Comparison of ENCODE assay signal across 9 mouse cellular contexts in genomic region chr11:116110131-116110530, GRCm38 (mm10). TPM values are rescaled to one million over a fixed set of nuclear protein-coding genes. Genes with fewer than 3 reads are reported as not detected.
A peak's percentile ranks its signal among the peaks of the same experiment; 100 is the strongest.
DNase-seq lines count a peak whose midpoint lies in the region; ATAC-seq and TF ChIP-seq lines count a peak whose summit lies in the region.
"Had no signal": no experiment of that assay in that cellular context is flagged by ENCODE, and none has a peak within 500 bp of the region (broad histone marks: within the 10 kb centered on the region; RNA-seq: fewer than 3 reads in every experiment).

No protein-coding gene starts in this region.

- DNase-seq in left cerebral cortex, adult 2 months (ENCODE audit: extremely low spot score in 1 of 2, low spot score in 2 of 2): no peak
- no peak for DNase-seq in left cerebral cortex, adult 11 months (ENCODE audit: low spot score)
- DNase-seq in hindbrain, embryonic 10.5 days (ENCODE audit: low spot score): peak; percentile 33
- DNase-seq in midbrain, embryonic 14.5 days: no peak
- no peak for DNase-seq in frontal cortex, postnatal 36 days (ENCODE audit: low spot score in 2 of 2)
- DNase-seq in left cerebral cortex, postnatal 25 days (ENCODE audit: low spot score in 2 of 2): no peak

- H3K27ac ChIP-seq in left cerebral cortex, adult 2 months: peak overlapping the region; percentile 73
- no peak overlapping the region for H3K27ac ChIP-seq in forebrain, embryonic 16.5 days (ENCODE audit: low read length)
- H3K27ac ChIP-seq in hindbrain, embryonic 10.5 days: peak overlapping the region; percentile 68
- H3K27ac ChIP-seq in limb, embryonic 13.5 days: peak overlapping the region; percentile 33; the same call in 1 of the 2 replicates
- no peak overlapping the region for H3K27ac ChIP-seq in midbrain, embryonic 14.5 days (replicated peaks; ENCODE audit: low read depth, low read length)

- TF ChIP-seq CTCF in left cerebral cortex, adult 2 months (IDR thresholded peaks at IDR 0.05): no peak

- under 1% methylated on average over 31 of the region's 35 CpGs for WGBS in forebrain, embryonic 16.5 days
- WGBS in hindbrain, embryonic 10.5 days: 3% methylated on average over 35 of the region's 35 CpGs
- 2% methylated on average over 29 of the region's 35 CpGs for WGBS in limb, embryonic 13.5 days
- WGBS in midbrain, embryonic 14.5 days: 3% methylated on average over 35 of the region's 35 CpGs

- H3K9ac ChIP-seq in forebrain, embryonic 16.5 days (replicated peaks; ENCODE audit: low read depth, low read length): peak overlapping the region; percentile 38
- H3K9ac ChIP-seq in limb, embryonic 13.5 days: peak overlapping the region; percentile 73
- peak overlapping the region; percentile 26; the same call in 1 of the 2 replicates for H3K9ac ChIP-seq in midbrain, embryonic 14.5 days (replicated peaks; ENCODE audit: low read length)

- peak overlapping the region; percentile 50 for H3K4me2 ChIP-seq in forebrain, embryonic 16.5 days (ENCODE audit: low read length)
- H3K4me2 ChIP-seq in limb, embryonic 13.5 days (replicated peaks): peak overlapping the region; percentile 72
- H3K4me2 ChIP-seq in midbrain, embryonic 14.5 days (ENCODE audit: low read length): peak overlapping the region; percentile 50

- H3K9me3 ChIP-seq in forebrain, embryonic 16.5 days (ENCODE audit: control insufficient read depth, low read length): no peaks in the 10 kb centered on the region
- H3K9me3 ChIP-seq in hindbrain, embryonic 10.5 days: no peaks in the 10 kb centered on the region
- no peaks in the 10 kb centered on the region for H3K9me3 ChIP-seq in limb, embryonic 13.5 days
- H3K9me3 ChIP-seq in midbrain, embryonic 14.5 days (ENCODE audit: control insufficient read depth, low read length): no peaks in the 10 kb centered on the region

- no peaks in the 10 kb centered on the region for H3K36me3 ChIP-seq in forebrain, embryonic 16.5 days (ENCODE audit: control insufficient read depth, insufficient read depth)
- H3K36me3 ChIP-seq in hindbrain, embryonic 10.5 days: no peaks in the 10 kb centered on the region
- no peaks in the 10 kb centered on the region for H3K36me3 ChIP-seq in limb, embryonic 13.5 days
- H3K36me3 ChIP-seq in midbrain, embryonic 14.5 days (ENCODE audit: control insufficient read depth, insufficient read depth, low read length): no peaks in the 10 kb centered on the region

- peaks cover 54% of the 10 kb centered on the region for H3K27me3 ChIP-seq in forebrain, embryonic 16.5 days (replicated peaks; ENCODE audit: control insufficient read depth, insufficient read depth, low read length)
- peaks cover 72% of the 10 kb centered on the region for H3K27me3 ChIP-seq in hindbrain, embryonic 10.5 days (ENCODE audit: insufficient read depth, poor library complexity, severe bottlenecking)
- H3K27me3 ChIP-seq in limb, embryonic 13.5 days: peaks cover 73% of the 10 kb centered on the region
- H3K27me3 ChIP-seq in midbrain, embryonic 14.5 days (ENCODE audit: control insufficient read depth, insufficient read depth, low read length): peaks cover 65% of the 10 kb centered on the region
- H3K27me3 ChIP-seq: CH12.LX had no signal

- ATAC-seq in forebrain, embryonic 16.5 days: peak; percentile 40; the same call in 1 of the 2 replicates
- ATAC-seq in limb, embryonic 13.5 days (ENCODE audit: low FRiP score, low read depth): peak; percentile 44; the same call in 1 of the 2 replicates
- ATAC-seq in midbrain, embryonic 14.5 days (ENCODE audit: low FRiP score, low TSS enrichment): no peak

- peaks cover 35% of the 10 kb centered on the region for H3K4me1 ChIP-seq in forebrain, embryonic 16.5 days (replicated peaks; ENCODE audit: control insufficient read depth, insufficient read depth, low read length)
- H3K4me1 ChIP-seq in hindbrain, embryonic 10.5 days (replicated peaks): peaks cover 50% of the 10 kb centered on the region
- peaks cover 54% of the 10 kb centered on the region for H3K4me1 ChIP-seq in limb, embryonic 13.5 days
- peaks cover 6% of the 10 kb centered on the region; the same call in 1 of the 2 replicates for H3K4me1 ChIP-seq in midbrain, embryonic 14.5 days (ENCODE audit: control insufficient read depth, insufficient read depth, low read length)

- intact Hi-C loops in left cerebral cortex, adult 2 months (cut with DNase I): no loop called here
- intact Hi-C loops in left cerebral cortex, postnatal 25 days (cut with DNase I): loop anchor here (2.0 kb wide), 1 partner anchor 17 kb away; the partner anchor contains the start of gene Trim47

- H3K4me3 ChIP-seq in left cerebral cortex, adult 2 months: peak overlapping the region; percentile 47
- H3K4me3 ChIP-seq in forebrain, embryonic 16.5 days (replicated peaks; ENCODE audit: low read length): peak overlapping the region; percentile 39
- peak overlapping the region; percentile 45 for H3K4me3 ChIP-seq in hindbrain, embryonic 10.5 days
- peak overlapping the region; percentile 52 for H3K4me3 ChIP-seq in limb, embryonic 13.5 days
- H3K4me3 ChIP-seq in midbrain, embryonic 14.5 days (replicated peaks; ENCODE audit: low read depth, low read length): peak overlapping the region; percentile 28

RNA-seq across cellular contexts. Expression of gene Trim47, which starts 16.9 kb away (rescaled TPM):
- 1 to 10 TPM; 5.2 to 8.0 TPM for total RNA-seq in left cerebral cortex, adult 2 months (2021)
- 6.6 and 8.7 TPM in 2 replicates for polyA plus RNA-seq in forebrain, embryonic 16.5 days (2015; fragmentation: Nextera tagmentation; extraction: Ambion mirVana)
- polyA plus RNA-seq in hindbrain, embryonic 10.5 days (2016; fragmentation: Nextera tagmentation; extraction: Ambion mirVana): 3.1 and 4.3 TPM in 2 replicates
- 15.7 and 15.9 TPM in 2 replicates for polyA plus RNA-seq in limb, embryonic 13.5 days (2015; fragmentation: Nextera tagmentation; extraction: Ambion mirVana)
- 5.2 and 5.3 TPM in 2 replicates for polyA plus RNA-seq in midbrain, embryonic 14.5 days (2014; fragmentation: Nextera tagmentation; extraction: Ambion mirVana)
- 1 to 10 TPM; 7.0 to 7.4 TPM for total RNA-seq in left cerebral cortex, postnatal 25 days (2021)

RNA-seq across cellular contexts. Expression of gene Trim65, which starts 20.8 kb away (rescaled TPM):
- total RNA-seq in left cerebral cortex, adult 2 months (2021): 1 to 10 TPM; 7.6 to 9.1 TPM
- 2.0 TPM in 2 replicates for polyA plus RNA-seq in forebrain, embryonic 16.5 days (2015; fragmentation: Nextera tagmentation; extraction: Ambion mirVana)
- 1.8 and 2.0 TPM in 2 replicates for polyA plus RNA-seq in hindbrain, embryonic 10.5 days (2016; fragmentation: Nextera tagmentation; extraction: Ambion mirVana)
- 2.3 and 3.2 TPM in 2 replicates for polyA plus RNA-seq in limb, embryonic 13.5 days (2015; fragmentation: Nextera tagmentation; extraction: Ambion mirVana)
- polyA plus RNA-seq in midbrain, embryonic 14.5 days (2014; fragmentation: Nextera tagmentation; extraction: Ambion mirVana): 1.6 and 2.0 TPM in 2 replicates
- total RNA-seq in left cerebral cortex, postnatal 25 days (2021): 1 to 10 TPM; 7.0 to 7.1 TPM

RNA-seq across cellular contexts. Expression of gene Wbp2, which starts 23.3 kb away (rescaled TPM):
- total RNA-seq in left cerebral cortex, adult 2 months (2021): 100 to 1,000 TPM; 387 to 414 TPM
- polyA plus RNA-seq in forebrain, embryonic 16.5 days (2015; fragmentation: Nextera tagmentation; extraction: Ambion mirVana): 162 and 163 TPM in 2 replicates
- 98.1 and 128 TPM in 2 replicates for polyA plus RNA-seq in hindbrain, embryonic 10.5 days (2016; fragmentation: Nextera tagmentation; extraction: Ambion mirVana)
- polyA plus RNA-seq in limb, embryonic 13.5 days (2015; fragmentation: Nextera tagmentation; extraction: Ambion mirVana): 43.1 and 47.9 TPM in 2 replicates
- 152 and 160 TPM in 2 replicates for polyA plus RNA-seq in midbrain, embryonic 14.5 days (2014; fragmentation: Nextera tagmentation; extraction: Ambion mirVana)
- total RNA-seq in left cerebral cortex, postnatal 25 days (2021): 100 to 1,000 TPM; 342 to 363 TPM

RNA-seq across cellular contexts. Expression of gene Mrpl38, which starts 28.5 kb away (rescaled TPM):
- 10 to 100 TPM; 59.4 to 66.8 TPM for total RNA-seq in left cerebral cortex, adult 2 months (2021)
- polyA plus RNA-seq in forebrain, embryonic 16.5 days (2015; fragmentation: Nextera tagmentation; extraction: Ambion mirVana): 65.3 and 75.2 TPM in 2 replicates
- 108 and 114 TPM in 2 replicates for polyA plus RNA-seq in hindbrain, embryonic 10.5 days (2016; fragmentation: Nextera tagmentation; extraction: Ambion mirVana)
- 86.0 and 86.3 TPM in 2 replicates for polyA plus RNA-seq in limb, embryonic 13.5 days (2015; fragmentation: Nextera tagmentation; extraction: Ambion mirVana)
- polyA plus RNA-seq in midbrain, embryonic 14.5 days (2014; fragmentation: Nextera tagmentation; extraction: Ambion mirVana): 72.5 and 81.4 TPM in 2 replicates
- 10 to 100 TPM; 53.0 to 53.8 TPM for total RNA-seq in left cerebral cortex, postnatal 25 days (2021)

RNA-seq across cellular contexts. Expression of gene Unc13d, which starts 32.4 kb away (rescaled TPM):
- 1 to 10 TPM; 1.5 to 2.0 TPM for total RNA-seq in left cerebral cortex, adult 2 months (2021)
- polyA plus RNA-seq in forebrain, embryonic 16.5 days (2015; fragmentation: Nextera tagmentation; extraction: Ambion mirVana): 0.60 and 0.62 TPM in 2 replicates
- 3.1 and 4.5 TPM in 2 replicates for polyA plus RNA-seq in hindbrain, embryonic 10.5 days (2016; fragmentation: Nextera tagmentation; extraction: Ambion mirVana)
- 2.1 and 2.4 TPM in 2 replicates for polyA plus RNA-seq in limb, embryonic 13.5 days (2015; fragmentation: Nextera tagmentation; extraction: Ambion mirVana)
- 1.1 and 1.5 TPM in 2 replicates for polyA plus RNA-seq in midbrain, embryonic 14.5 days (2014; fragmentation: Nextera tagmentation; extraction: Ambion mirVana)
- 1 to 10 TPM in 1 of 2 experiments, under 1 TPM in 1; 0.82 to 1.0 TPM for total RNA-seq in left cerebral cortex, postnatal 25 days (2021)

Comparison
In these comparisons a context has a peak if more than half of its experiments do, and no peak if none do; other contexts are left out.
1. H3K27ac ChIP-seq: peak in left cerebral cortex, adult 2 months (single experiment), hindbrain, embryonic 10.5 days (single experiment) and limb, embryonic 13.5 days (single experiment); none in forebrain, embryonic 16.5 days (single experiment) and midbrain, embryonic 14.5 days (single experiment).
2. Peak in every context shown above with its lines, with median percentiles within 50 percentile points of each other: H3K4me3 ChIP-seq, H3K4me2 ChIP-seq and H3K9ac ChIP-seq.